In the genomic region with DNA sequence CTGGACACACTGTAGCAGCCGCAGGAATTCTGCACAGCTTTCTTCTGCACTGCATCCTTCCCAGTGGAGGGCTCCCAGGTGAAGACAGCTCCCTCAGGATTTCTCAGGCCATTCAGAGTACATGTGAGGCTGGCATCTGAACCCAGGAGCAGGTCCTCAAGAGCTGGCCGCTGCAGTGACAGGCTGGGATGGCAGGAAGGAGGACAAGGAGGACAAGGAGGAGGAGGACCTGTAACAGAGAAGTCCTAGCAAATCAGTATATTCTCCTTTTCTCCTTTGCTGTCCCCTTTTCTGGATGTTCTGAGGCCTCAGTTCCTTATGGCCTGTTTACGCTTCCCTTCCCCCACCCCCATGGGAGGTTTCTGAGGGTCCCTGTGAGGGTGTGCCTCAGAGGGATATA, we compare ENCODE assay signal across 30 mouse cellular contexts.
"Had no signal": no experiment of that assay in that cellular context is flagged by ENCODE, and none has a peak within 500 bp of the region (broad histone marks: within the 10 kb centered on the region; RNA-seq: fewer than 3 reads in every experiment).

No protein-coding gene starts in this region.

- H3K4me2 ChIP-seq: limb, embryonic 12.5 days; limb, embryonic 13.5 days; limb, embryonic 15.5 days; liver, embryonic 11.5 days; liver, embryonic 12.5 days; liver, embryonic 13.5 days; liver, embryonic 15.5 days; lung, embryonic 14.5 days; lung, embryonic 15.5 days; midbrain, embryonic 11.5 days; midbrain, embryonic 12.5 days; midbrain, embryonic 13.5 days; midbrain, embryonic 15.5 days; neural tube, embryonic 12.5 days had no signal

- H3K27me3 ChIP-seq: limb, embryonic 12.5 days; limb, embryonic 13.5 days; limb, embryonic 15.5 days; liver, embryonic 12.5 days; liver, embryonic 13.5 days; liver, embryonic 15.5 days; lung, embryonic 15.5 days; midbrain, embryonic 12.5 days; midbrain, embryonic 13.5 days; midbrain, embryonic 15.5 days; neural tube, embryonic 12.5 days had no signal

- DNase-seq: left cerebral cortex, postnatal 4 days; liver; liver, embryonic 13.5 days; liver, postnatal 0 days; lung, adult 18-20 months; lung, adult 2 months; lung, embryonic 14.5 days; lung, postnatal 10 days; lung, postnatal 14 days; lung, postnatal 36 days; lung, postnatal 4 days; midbrain, embryonic 14.5 days had no signal

- H3K27ac ChIP-seq: limb, embryonic 10.5 days; limb, embryonic 12.5 days; limb, embryonic 13.5 days; limb, embryonic 15.5 days; liver, embryonic 12.5 days; liver, embryonic 13.5 days; liver, embryonic 14.5 days; liver, embryonic 15.5 days; lung, embryonic 15.5 days; macrophage; midbrain, embryonic 10.5 days; midbrain, embryonic 12.5 days; midbrain, embryonic 13.5 days; midbrain, embryonic 15.5 days; neural tube, embryonic 12.5 days had no signal

- H3K9me3 ChIP-seq: limb, embryonic 10.5 days; limb, embryonic 12.5 days; limb, embryonic 13.5 days; limb, embryonic 15.5 days; liver, embryonic 12.5 days; liver, embryonic 13.5 days; liver, embryonic 15.5 days; lung, embryonic 15.5 days; megakaryocyte, embryonic 14.5 days; midbrain, embryonic 10.5 days; midbrain, embryonic 12.5 days; midbrain, embryonic 13.5 days; midbrain, embryonic 15.5 days; neural tube, embryonic 12.5 days had no signal

- H3K4me1 ChIP-seq: limb, embryonic 10.5 days; limb, embryonic 12.5 days; limb, embryonic 13.5 days; limb, embryonic 15.5 days; liver, embryonic 12.5 days; liver, embryonic 13.5 days; liver, embryonic 15.5 days; lung, embryonic 15.5 days; megakaryocyte, embryonic 14.5 days; midbrain, embryonic 10.5 days; midbrain, embryonic 12.5 days; midbrain, embryonic 13.5 days; midbrain, embryonic 15.5 days; neural tube, embryonic 12.5 days had no signal

- H3K4me3 ChIP-seq: limb, embryonic 10.5 days; limb, embryonic 12.5 days; limb, embryonic 13.5 days; limb, embryonic 15.5 days; liver, embryonic 12.5 days; liver, embryonic 13.5 days; liver, embryonic 15.5 days; lung, embryonic 15.5 days; megakaryocyte, embryonic 14.5 days; midbrain, embryonic 10.5 days; midbrain, embryonic 12.5 days; midbrain, embryonic 13.5 days; midbrain, embryonic 15.5 days; myocyte; neural tube, embryonic 12.5 days had no signal

- H3K36me3 ChIP-seq: limb, embryonic 10.5 days; limb, embryonic 12.5 days; limb, embryonic 13.5 days; limb, embryonic 15.5 days; liver, embryonic 12.5 days; liver, embryonic 13.5 days; liver, embryonic 15.5 days; lung, embryonic 15.5 days; midbrain, embryonic 10.5 days; midbrain, embryonic 12.5 days; midbrain, embryonic 13.5 days; midbrain, embryonic 15.5 days; neural tube, embryonic 12.5 days had no signal

- H3K9ac ChIP-seq: limb, embryonic 12.5 days; limb, embryonic 13.5 days; limb, embryonic 15.5 days; liver, embryonic 12.5 days; liver, embryonic 13.5 days; liver, embryonic 14.5 days; liver, embryonic 15.5 days; liver, postnatal 0 days; lung, embryonic 14.5 days; lung, embryonic 15.5 days; midbrain, embryonic 12.5 days; midbrain, embryonic 13.5 days; midbrain, embryonic 15.5 days; neural tube, embryonic 12.5 days had no signal
